Mouse (Mus musculus) cerebellum, postnatal 25 days (tissue): ENCODE results near the gene Apex2.
"Not testable (repeated sequence)": the region's sequence is repeated elsewhere in the genome, so short reads cannot be mapped to it uniquely, and the experiment has no call there.

Experiments
- DNase-seq, 2 experiments: peaks; one replicate each; pipeline ENCODE4 v3.0.0; 2021; ENCODE audit warnings: mixed read lengths in 2 of 2

Gene Apex2

DNA sequence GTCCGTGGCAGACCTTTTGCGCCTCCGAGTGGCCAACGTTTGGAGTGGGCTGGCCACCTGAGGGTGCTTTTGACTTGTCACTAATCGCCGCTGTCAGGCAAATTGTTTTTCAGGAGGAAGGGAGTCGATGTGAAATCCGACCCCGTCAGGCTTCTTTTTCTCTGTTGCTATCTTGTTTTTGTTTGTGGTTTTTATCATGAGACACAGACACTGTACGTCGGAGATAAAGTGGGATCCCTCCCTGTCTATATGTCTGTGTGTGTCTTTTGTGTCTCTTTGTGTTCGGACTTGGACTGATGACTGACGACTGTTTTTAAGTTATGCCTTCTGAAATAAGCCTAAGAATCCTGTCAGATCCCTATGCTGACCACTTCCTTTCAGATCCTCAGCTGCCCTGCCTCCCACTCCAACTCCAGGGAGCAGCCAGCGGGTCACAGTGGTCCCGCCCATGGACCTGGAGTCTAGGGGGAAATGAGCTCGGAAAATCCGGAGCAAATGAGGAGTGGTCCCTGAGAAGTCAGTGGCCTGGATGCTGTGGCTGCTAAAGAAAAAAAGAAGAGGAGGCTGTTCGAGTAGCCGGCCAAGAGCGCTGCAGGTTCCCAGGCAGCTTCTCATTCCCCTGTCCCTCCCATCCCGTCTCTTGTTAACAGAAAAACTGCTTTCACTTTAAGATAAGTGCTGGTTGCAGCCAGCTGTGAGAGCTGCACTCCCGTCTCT, 103.2 kb downstream of the Apex2 start:
- DNase-seq: not testable (repeated sequence)

- DNase-seq: peak; percentile 83 to 92
Measured at GRCm38 (mm10) chrX:150477854-150478780, 111.6 kb downstream of the Apex2 start.

- DNase-seq: no peak
Measured at GRCm38 (mm10) chrX:150471416-150471815, 118.3 kb downstream of the Apex2 start.
